Mouse (Mus musculus) lung, postnatal 14 days (tissue): ENCODE measurements at regions not wholly inside any gene's neighbourhood (a gene's known extent, or its start where the extent isn't known, plus 50 kb on each side); places are given as distances from the start of the nearest gene placed in this dataset.

Source experiments
- DNase-seq: peaks from one replicate; pipeline ENCODE4 v3.0.0; 2021

- DNase-seq, result no peak
Measured at GRCm38 (mm10) chr16:49606500-49606899, 92.5 kb upstream of the Ift57 start.

DNA sequence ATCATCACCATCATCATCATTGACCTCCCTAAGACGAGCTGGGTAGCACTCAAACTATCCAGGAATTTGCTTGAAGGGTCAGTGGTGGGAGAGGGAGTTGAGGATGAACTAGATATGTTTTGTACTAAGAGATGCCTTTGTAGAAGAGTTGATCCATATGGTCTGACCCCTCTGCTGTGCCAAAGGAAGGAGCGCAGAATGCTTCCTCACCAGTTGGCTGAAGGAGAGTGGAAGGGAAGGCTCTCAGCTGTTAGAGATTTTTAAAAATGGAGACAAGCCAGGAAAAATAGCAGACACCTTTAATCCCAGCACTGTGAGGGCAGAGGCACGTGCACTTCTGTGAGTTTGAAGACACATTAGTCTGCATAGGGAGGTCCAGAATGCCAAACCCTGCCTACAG lies 84.2 kb upstream of the Ift57 start:
- no peak for DNase-seq

GRCm38 (mm10) chr16:49615342-49616020 lies 83.6 kb upstream of the Ift57 start:
- DNase-seq, result no peak

DNA sequence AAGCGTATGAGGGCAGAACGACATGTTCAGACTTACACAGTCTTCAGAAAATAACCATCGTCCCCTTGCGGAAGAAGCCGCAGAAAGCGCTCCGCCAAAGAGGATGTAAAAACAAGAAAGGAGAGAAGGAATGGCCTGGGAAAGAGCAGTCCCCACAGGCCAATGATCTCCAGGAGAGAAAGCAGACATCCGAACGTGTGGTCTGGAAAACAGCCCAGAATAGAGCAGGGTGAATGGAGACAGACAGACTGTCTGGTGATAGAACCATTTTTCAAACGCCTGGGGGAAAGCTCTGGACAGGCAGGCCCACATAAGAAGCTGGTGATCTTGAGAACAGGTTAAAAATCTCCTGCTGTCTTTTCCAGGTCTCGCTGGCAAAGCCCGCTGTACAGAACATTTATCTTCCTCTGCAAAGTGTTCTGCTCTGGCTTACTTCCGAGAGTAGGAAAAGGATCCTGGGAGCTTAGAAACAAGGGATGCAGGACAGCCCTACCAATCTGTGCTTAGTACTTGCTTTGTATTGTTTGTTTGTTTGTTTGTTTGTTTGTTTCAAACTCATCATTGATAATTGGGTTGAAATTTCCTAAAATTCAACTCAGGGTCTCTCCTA lies 82.7 kb upstream of the Ift57 start:
- DNase-seq, result peak; percentile 5

DNA sequence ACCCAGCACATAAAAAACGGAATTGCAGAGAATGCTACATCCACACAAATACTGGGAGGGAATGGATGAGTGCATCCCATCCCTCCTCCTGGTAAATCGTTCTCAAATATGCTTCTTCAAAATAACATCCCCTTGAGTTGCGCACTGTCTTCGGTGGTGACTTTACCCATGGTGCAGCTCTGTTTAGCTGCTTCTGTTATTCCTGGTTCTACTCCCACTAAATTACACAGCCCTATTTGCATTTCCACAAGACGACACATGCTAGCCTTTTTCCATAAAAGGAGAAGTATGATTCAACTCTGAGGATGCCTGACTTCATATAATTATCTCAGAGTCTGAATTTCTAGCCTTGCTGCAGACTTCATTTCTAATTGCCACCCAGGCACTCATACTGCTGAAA lies 65.5 kb upstream of the Ift57 start:
- DNase-seq, result no peak

- no peak for DNase-seq
Measured at GRCm38 (mm10) chr16:49635506-49635905, 63.5 kb upstream of the Ift57 start.

DNA sequence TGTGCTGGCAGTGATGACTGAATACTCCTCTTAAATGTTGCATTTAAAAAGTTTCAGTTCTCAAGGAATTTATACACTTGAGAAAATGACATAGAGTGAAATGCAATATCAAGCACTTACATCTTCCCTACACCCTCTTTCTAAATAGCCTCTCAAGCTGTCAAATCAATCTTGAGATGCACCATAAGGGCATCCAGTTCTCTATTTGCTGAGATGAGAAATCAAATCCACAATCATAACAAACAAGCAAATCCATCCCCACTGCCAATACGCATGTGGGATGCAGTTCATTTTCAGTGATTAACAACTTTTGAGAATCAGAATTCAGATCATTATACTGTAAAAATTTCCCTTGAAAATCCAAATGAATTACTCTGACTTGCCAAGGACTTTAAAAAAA lies 62.6 kb upstream of the Ift57 start:
- no peak for DNase-seq

- DNase-seq, result no peak
Measured at GRCm38 (mm10) chr16:49642696-49643095, 56.3 kb upstream of the Ift57 start.

DNA sequence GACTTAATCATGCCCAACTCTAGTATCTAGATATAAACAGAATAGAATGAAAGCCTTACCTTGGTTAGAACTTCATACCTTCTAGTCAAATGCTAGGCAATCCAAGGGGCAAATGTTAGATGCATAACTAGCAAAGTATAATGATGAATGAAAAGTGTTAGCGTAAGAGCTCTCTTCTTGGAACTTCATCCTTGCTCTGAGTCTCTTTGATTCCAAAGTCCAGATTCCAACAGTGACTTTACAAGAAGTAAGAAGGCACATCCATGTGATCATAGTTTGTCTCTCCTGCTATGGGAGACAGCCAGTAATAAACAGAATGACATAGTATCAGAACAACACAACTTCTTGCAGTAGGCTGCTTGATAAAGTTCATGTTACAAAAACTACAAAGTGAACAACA lies 54.6 kb upstream of the Ift57 start:
- no peak for DNase-seq

DNA sequence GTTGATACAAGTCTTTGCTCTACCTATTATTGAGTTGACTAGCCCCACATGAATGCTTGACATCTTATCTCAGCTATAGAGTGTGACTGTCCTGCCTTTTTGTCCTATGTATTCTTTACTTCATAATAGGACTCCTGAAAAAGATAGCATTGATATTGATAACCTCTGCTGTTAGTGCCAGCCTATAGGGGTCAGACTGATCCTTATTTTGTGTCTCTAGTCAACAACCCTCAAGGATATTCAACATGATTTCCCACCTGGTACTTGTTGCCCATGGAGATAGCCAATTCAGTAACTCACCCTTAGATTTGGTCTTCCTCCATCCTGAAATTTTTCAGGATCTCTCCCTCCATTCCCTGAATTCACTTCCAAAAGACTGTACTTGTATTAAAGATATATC lies 52.6 kb upstream of the Ift57 start:
- no peak for DNase-seq
